Mouse (Mus musculus) embryo, embryonic 9.5 days (tissue): ENCODE results near the gene Atp1a4.
"Not testable (repeated sequence)": the region's sequence is repeated elsewhere in the genome, so short reads cannot be mapped to it uniquely, and the experiment has no call there.

Source experiments
- DNase-seq: peaks from one replicate; pipeline ENCODE4 v3.0.0-alpha.2; 2017; ENCODE audit errors: extremely low spot score

The Atp1a4 gene

GRCm38 (mm10) chr1:172281522-172282254 lies 23.5 kb upstream of the Atp1a4 start:
- no peak for DNase-seq

- no peak for DNase-seq
Observed at GRCm38 (mm10) chr1:172279768-172280509, 21.7 kb upstream of the Atp1a4 start.

GRCm38 (mm10) chr1:172278328-172278727 lies 20.1 kb upstream of the Atp1a4 start:
- DNase-seq: no peak

- DNase-seq: no peak
Observed at GRCm38 (mm10) chr1:172277172-172277571, 19.0 kb upstream of the Atp1a4 start.

GRCm38 (mm10) chr1:172274547-172274946 lies 16.3 kb upstream of the Atp1a4 start:
- no peak for DNase-seq

- DNase-seq: no peak
Observed at GRCm38 (mm10) chr1:172274116-172274515, 15.9 kb upstream of the Atp1a4 start.

- no peak for DNase-seq
Observed at GRCm38 (mm10) chr1:172273386-172273785, 15.2 kb upstream of the Atp1a4 start.

GRCm38 (mm10) chr1:172271765-172272164 lies 13.6 kb upstream of the Atp1a4 start:
- no peak for DNase-seq

- no peak for DNase-seq
Observed at GRCm38 (mm10) chr1:172271208-172271607, 13.0 kb upstream of the Atp1a4 start.

GRCm38 (mm10) chr1:172261477-172262078 lies 3.4 kb upstream of the Atp1a4 start, which contains the start of gene Igsf8:
Gene Igsf8 (plus strand): TSS chr1:172261641.
- DNase-seq: peak; percentile 12

GRCm38 (mm10) chr1:172247679-172248078 lies 10.5 kb downstream of the Atp1a4 start:
- DNase-seq: peak; percentile 55

- DNase-seq: no peak
Observed at GRCm38 (mm10) chr1:172247216-172247615, 11.0 kb downstream of the Atp1a4 start.

GRCm38 (mm10) chr1:172244645-172245044 lies 13.6 kb downstream of the Atp1a4 start:
- not testable (repeated sequence) for DNase-seq

- peak; percentile 35 for DNase-seq
Observed at GRCm38 (mm10) chr1:172243547-172244205, 14.5 kb downstream of the Atp1a4 start.

- DNase-seq: no peak
Observed at GRCm38 (mm10) chr1:172242401-172242800, 15.8 kb downstream of the Atp1a4 start.

- DNase-seq: peak; percentile 14
Observed at GRCm38 (mm10) chr1:172240945-172241708, 17.1 kb downstream of the Atp1a4 start.

GRCm38 (mm10) chr1:172229215-172229614 lies 29.0 kb downstream of the Atp1a4 start:
- no peak for DNase-seq

GRCm38 (mm10) chr1:172228209-172228608 lies 30.0 kb downstream of the Atp1a4 start:
- no peak for DNase-seq

GRCm38 (mm10) chr1:172221297-172222063 lies 36.7 kb downstream of the Atp1a4 start:
- DNase-seq: peak; percentile 49

- peak; percentile 18 for DNase-seq
Observed at GRCm38 (mm10) chr1:172220414-172220813, 37.8 kb downstream of the Atp1a4 start.
